Mouse (Mus musculus) forebrain, postnatal 0 days (tissue): Measurements from ENCODE around the gene Cnot4. TPM values are rescaled to one million over a fixed set of nuclear protein-coding genes. Genes with fewer than 3 reads are reported as not detected.

ENCODE experiments used
- ATAC-seq: fragments of 200-750 bp; cut with Nextera tagmentation; 2 replicates; pipeline ENCODE4 v1.8.0; 2017; ENCODE audit warnings: mild to moderate bottlenecking, moderate library complexity
- DNase-seq: peaks from one replicate; pipeline ENCODE4 v3.0.0-alpha.2; 2015
- H3K27ac ChIP-seq: fragments of 300-500 bp; sonication (generic); 2 replicates; pipeline ENCODE4 v1.5.1; 2014; ENCODE audit warnings: low read depth, mild to moderate bottlenecking, antibody characterized with exemption, low read length, moderate library complexity, mixed read lengths
- H3K27me3 ChIP-seq: fragments of 300-500 bp; sonication (generic); 2 replicates; pipeline ENCODE4 v1.6.1; 2014; ENCODE audit warnings: mild to moderate bottlenecking, low read length, mixed read lengths; ENCODE audit not compliant: insufficient read depth
- H3K36me3 ChIP-seq: fragments of 300-500 bp; sonication (generic); 2 replicates; pipeline ENCODE4 v1.6.1; 2014; ENCODE audit warnings: mild to moderate bottlenecking, moderate library complexity; ENCODE audit not compliant: insufficient read depth
- H3K4me1 ChIP-seq: fragments of 300-500 bp; sonication (generic); 2 replicates; pipeline ENCODE4 v1.6.1; 2014; ENCODE audit warnings: antibody characterized with exemption; ENCODE audit not compliant: insufficient read depth
- H3K4me2 ChIP-seq: fragments of 300-500 bp; sonication (generic); 2 replicates; pipeline ENCODE4 v1.6.1; 2014; ENCODE audit warnings: low read depth, mild to moderate bottlenecking, moderate library complexity
- H3K4me3 ChIP-seq: fragments of 300-500 bp; sonication (generic); 2 replicates; pipeline ENCODE4 v1.5.1; 2014; ENCODE audit warnings: low read depth, low read length, mixed read lengths
- H3K9ac ChIP-seq: fragments of 300-500 bp; sonication (generic); 2 replicates; pipeline ENCODE4 v1.6.1; 2014; ENCODE audit warnings: mild to moderate bottlenecking
- H3K9me3 ChIP-seq: fragments of 300-500 bp; sonication (generic); 2 replicates; pipeline ENCODE4 v1.6.1; 2016; ENCODE audit warnings: low read length
- CTCF ChIP-seq: sonication (generic); IDR thresholded peaks from 2 replicates; pipeline ENCODE4 v1.5.1; 2016; ENCODE audit warnings: antibody characterized with exemption, control low read depth, low read depth
- WGBS: fragments of 180-500 bp; shearing (Covaris S2); extraction: QIAGEN DNeasy Blood & Tissue Kit; methylation state at CpG from one replicate; pipeline ENCODE4 v1.1.7; 2014; 5-methylcytosine and 5-hydroxymethylcytosine counted together
- polyA plus RNA-seq: library from polyadenylated mRNA; unstranded; fragments of >200 nt; fragmentation: Nextera tagmentation; extraction: Ambion mirVana; gene quantifications from 2 replicates; pipeline ENCODE4 v1.2.1, GENCODE M21; 2015
- total RNA-seq: library from RNA; depleted of rRNA; stranded (reverse); fragments of >200 nt; gene quantifications from 2 replicates; pipeline ENCODE4 v1.2.3, GENCODE M21; 2014

Gene Cnot4
- total and polyA plus RNA-seq, 2 experiments from 2014 or later: 25.5 to 30.9 TPM

- 0% methylated on average over 11 of the region's 11 CpGs for WGBS
Observed at GRCm38 (mm10) chr6:35132806-35133205, 718 bp downstream of the Cnot4 start.

DNA sequence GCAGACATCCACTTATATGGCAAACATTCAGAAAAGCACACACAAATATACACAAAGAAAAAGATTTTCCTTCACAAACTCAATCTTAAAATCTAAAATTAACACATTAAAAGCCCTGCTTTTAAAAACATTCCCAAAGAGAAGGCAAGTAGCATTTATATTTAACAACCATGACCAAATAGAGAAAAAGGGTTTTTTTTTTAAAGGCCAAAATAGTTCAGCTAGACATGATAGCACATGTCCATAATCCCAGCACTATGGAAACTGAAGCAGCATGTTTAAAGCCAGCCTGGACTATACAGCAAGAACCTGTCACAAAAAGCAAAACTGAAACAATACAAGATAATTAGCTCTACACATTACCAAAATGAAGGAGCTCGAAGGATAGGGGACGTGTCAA is 11.0 kb downstream of the Cnot4 start:
- 78% methylated on average over 2 of the region's 2 CpGs for WGBS
- TF ChIP-seq CTCF: no peak
- Histone ChIP-seq H3K27ac (no peak overlapping the region), H3K36me3 (no peaks in the 10 kb centered on the region), H3K4me1 (no peaks in the 10 kb centered on the region), H3K27me3 (no peaks in the 10 kb centered on the region), H3K4me3 (no peak overlapping the region), H3K9me3 (no peaks in the 10 kb centered on the region), H3K4me2 (no peak overlapping the region), H3K9ac (no peak overlapping the region)
- no peak for ATAC-seq
- DNase-seq: no peak

More at GRCm38 (mm10) chr6:35132806-35133205, 718 bp downstream of the Cnot4 start:
- H3K27me3 ChIP-seq: no peaks in the 10 kb centered on the region
- H3K4me3 ChIP-seq: peak overlapping the region; percentile 83
- peak overlapping the region; percentile 88 for H3K4me2 ChIP-seq
- DNase-seq: peak; percentile 21
- H3K9ac ChIP-seq: peak overlapping the region; percentile 80
- no peaks in the 10 kb centered on the region for H3K9me3 ChIP-seq
- peak overlapping the region; percentile 97 for H3K27ac ChIP-seq
- TF ChIP-seq CTCF: no peak
- H3K36me3 ChIP-seq: no peaks in the 10 kb centered on the region
- H3K4me1 ChIP-seq: peaks cover 17% of the 10 kb centered on the region; the same call in 1 of the 2 replicates
- ATAC-seq: no peak

- no peaks in the 10 kb centered on the region for H3K4me1 ChIP-seq
- H3K36me3 ChIP-seq: no peaks in the 10 kb centered on the region
- H3K9me3 ChIP-seq: no peaks in the 10 kb centered on the region
- TF ChIP-seq CTCF: no peak
- H3K4me2 ChIP-seq: no peak overlapping the region
- DNase-seq (no peak), ATAC-seq (no peak)
- H3K4me3 ChIP-seq: no peak overlapping the region
- H3K27me3 ChIP-seq: no peaks in the 10 kb centered on the region
- H3K27ac ChIP-seq: no peak overlapping the region
- 98% methylated on average over 3 of the region's 3 CpGs for WGBS
- H3K9ac ChIP-seq: no peak overlapping the region
Observed at GRCm38 (mm10) chr6:35121925-35122324, 11.6 kb downstream of the Cnot4 start.

DNA sequence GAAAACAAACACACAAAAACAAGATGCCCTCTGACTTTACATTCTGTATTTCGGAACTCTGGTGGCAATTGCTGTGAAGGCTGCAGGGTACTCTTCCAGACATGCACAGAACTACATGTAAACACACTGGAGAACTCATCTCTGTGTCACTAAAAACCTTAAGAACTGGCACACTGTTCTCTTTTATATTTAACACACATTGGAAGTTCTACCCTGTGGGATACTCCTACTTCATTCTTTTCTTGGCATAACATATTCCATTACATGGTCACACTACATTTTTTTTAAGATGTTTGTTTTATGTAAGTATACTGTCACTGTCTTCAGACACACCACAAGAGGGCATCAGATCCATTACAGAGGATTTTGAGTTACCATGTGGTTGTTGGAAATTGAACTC is 31.1 kb downstream of the Cnot4 start:
- ATAC-seq (no peak), DNase-seq (no peak)
- Histone ChIP-seq H3K36me3 (0 out of 2 replicates have a peak, but pooled peaks cover 2% of the 10 kb centered on the region), H3K4me2 (no peak overlapping the region), H3K27me3 (no peaks in the 10 kb centered on the region), H3K9me3 (no peaks in the 10 kb centered on the region), H3K27ac (no peak overlapping the region), H3K4me3 (no peak overlapping the region), H3K9ac (no peak overlapping the region), H3K4me1 (no peaks in the 10 kb centered on the region)
- TF ChIP-seq CTCF: no peak
- 98% methylated on average over 1 of the region's 1 CpGs for WGBS

GRCm38 (mm10) chr6:35084927-35085326 is 48.6 kb downstream of the Cnot4 start:
- TF ChIP-seq CTCF: no peak
- H3K9ac ChIP-seq: no peak overlapping the region
- H3K36me3 ChIP-seq: 0 out of 2 replicates have a peak, but pooled peaks cover 3% of the 10 kb centered on the region
- H3K4me2 ChIP-seq: no peak overlapping the region
- 93% methylated on average over 3 of the region's 3 CpGs for WGBS
- no peaks in the 10 kb centered on the region for H3K9me3 ChIP-seq
- ATAC-seq: no peak
- H3K4me3 ChIP-seq: no peak overlapping the region
- DNase-seq: no peak
- H3K27me3 ChIP-seq: no peaks in the 10 kb centered on the region
- H3K4me1 ChIP-seq: no peaks in the 10 kb centered on the region
- H3K27ac ChIP-seq: no peak overlapping the region

- no peak overlapping the region for H3K4me3 ChIP-seq
- DNase-seq (no peak), ATAC-seq (no peak)
- H3K4me1 ChIP-seq: no peaks in the 10 kb centered on the region
- no peak for TF ChIP-seq CTCF
- no peak overlapping the region for H3K9ac ChIP-seq
- no peaks in the 10 kb centered on the region for H3K9me3 ChIP-seq
- H3K27ac ChIP-seq: no peak overlapping the region
- no peak overlapping the region for H3K4me2 ChIP-seq
- 99% methylated on average over 9 of the region's 9 CpGs for WGBS
- peaks cover 4% of the 10 kb centered on the region; the same call in 1 of the 2 replicates for H3K36me3 ChIP-seq
- no peaks in the 10 kb centered on the region for H3K27me3 ChIP-seq
Observed at GRCm38 (mm10) chr6:35075148-35075547, 58.4 kb downstream of the Cnot4 start.

DNA sequence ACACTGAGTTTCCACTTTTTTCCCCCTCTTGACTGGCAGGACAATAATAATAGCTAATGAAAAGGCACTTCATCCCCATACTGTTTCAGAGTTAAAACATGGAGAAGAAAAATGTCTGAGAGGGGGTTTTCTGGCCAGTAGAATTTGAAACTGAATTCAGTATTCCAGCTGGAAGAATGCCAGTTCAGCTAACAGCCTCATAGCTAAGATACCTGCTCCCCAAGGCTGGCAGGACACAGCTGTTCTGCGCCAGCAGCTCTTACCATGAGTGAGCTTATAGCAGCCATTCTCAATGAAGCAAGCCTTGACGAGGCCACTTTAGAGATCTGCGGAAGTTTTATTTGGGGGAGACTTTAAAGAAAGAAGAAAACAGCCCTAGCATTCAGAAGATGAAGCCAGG is 62.3 kb downstream of the Cnot4 start:
- no peak overlapping the region for H3K9ac ChIP-seq
- H3K27ac ChIP-seq: no peak overlapping the region
- peaks cover 7% of the 10 kb centered on the region; the same call in 1 of the 2 replicates for H3K36me3 ChIP-seq
- no peaks in the 10 kb centered on the region for H3K9me3 ChIP-seq
- ATAC-seq (no peak), DNase-seq (no peak)
- no peaks in the 10 kb centered on the region for H3K4me1 ChIP-seq
- H3K4me3 ChIP-seq: no peak overlapping the region
- H3K27me3 ChIP-seq: no peaks in the 10 kb centered on the region
- TF ChIP-seq CTCF: no peak
- 67% methylated on average over 3 of the region's 3 CpGs for WGBS
- no peak overlapping the region for H3K4me2 ChIP-seq
